Mouse (Mus musculus) myocyte (in vitro differentiated cells): ENCODE measurements at regions not wholly inside any gene's neighbourhood (a gene's known extent, or its start where the extent isn't known, plus 50 kb on each side); places are given as distances from the start of the nearest gene placed in this dataset.

Experiments used
- H3K27me3 ChIP-seq: one replicate; pipeline ENCODE4 v1.6.1; 2011; ENCODE audit not compliant: control insufficient read depth, insufficient read depth, insufficient read length
- H3K36me3 ChIP-seq: one replicate; pipeline ENCODE4 v1.6.1; 2011; ENCODE audit not compliant: control insufficient read depth, insufficient read depth
- H3K4me2 ChIP-seq: one replicate; pipeline ENCODE4 v1.6.1; 2011; ENCODE audit warnings: low read depth, control low read depth
- H3K4me3 ChIP-seq: one replicate; pipeline ENCODE4 v1.5.1; 2011; ENCODE audit warnings: mild to moderate bottlenecking, control low read depth, moderate library complexity
- H3K79me2 ChIP-seq: one replicate; pipeline ENCODE4 v1.6.1; 2011; ENCODE audit not compliant: control insufficient read depth, insufficient read depth
- H3ac ChIP-seq: one replicate; pipeline ENCODE4 v1.6.1; 2011; ENCODE audit not compliant: control insufficient read depth, insufficient read length
- CEBPB ChIP-seq: IDR thresholded peaks from 2 replicates; pipeline ENCODE4 v1.6.1; 2011; ENCODE audit warnings: mild to moderate bottlenecking, moderate library complexity; ENCODE audit not compliant: poor library complexity, insufficient read depth, severe bottlenecking
- E2F4 ChIP-seq: IDR thresholded peaks from one replicate; pipeline ENCODE4 v1.6.1; 2011; ENCODE audit warnings: mild to moderate bottlenecking, control low read depth, moderate library complexity; ENCODE audit not compliant: insufficient read depth
- MAX ChIP-seq: IDR thresholded peaks from one replicate; pipeline ENCODE4 v1.6.1; 2011; ENCODE audit warnings: low read depth, mild to moderate bottlenecking, control low read depth
- MYOD1 ChIP-seq, 3 experiments: IDR thresholded peaks; one replicate each; pipeline ENCODE4 v1.6.1; 2011; ENCODE audit warnings: control low read depth in 2 of 3, low read depth in 2 of 3, mild to moderate bottlenecking in 2 of 3, moderate library complexity in 1 of 3; ENCODE audit not compliant: insufficient read length in 2 of 3, control insufficient read depth in 1 of 3
- MYOG ChIP-seq, 3 experiments: IDR thresholded peaks; one replicate each; pipeline ENCODE4 v1.6.1; 2011; ENCODE audit warnings: control low read depth in 2 of 3, low read depth in 2 of 3, mild to moderate bottlenecking in 2 of 3; ENCODE audit not compliant: insufficient read length in 2 of 3, control insufficient read depth in 1 of 3, insufficient read depth in 1 of 3
- POLR2A ChIP-seq: IDR thresholded peaks from one replicate; pipeline ENCODE4 v1.6.1; 2011; ENCODE audit warnings: low read depth, mild to moderate bottlenecking, control low read depth, moderate library complexity; ENCODE audit not compliant: insufficient read length
- POLR2AphosphoS2 ChIP-seq: IDR thresholded peaks from one replicate; pipeline ENCODE4 v1.6.1; 2011; ENCODE audit warnings: low read depth, control low read depth; ENCODE audit not compliant: insufficient read length
- REST ChIP-seq: IDR thresholded peaks from one replicate; pipeline ENCODE4 v1.6.1; 2011; ENCODE audit warnings: mild to moderate bottlenecking, control low read depth, moderate library complexity; ENCODE audit not compliant: insufficient read depth, insufficient read length
- SRF ChIP-seq: IDR thresholded peaks from one replicate; pipeline ENCODE4 v1.6.1; 2011; ENCODE audit warnings: low read depth; ENCODE audit not compliant: control insufficient read depth, insufficient read length
- TCF12 ChIP-seq: IDR thresholded peaks from one replicate; pipeline ENCODE4 v1.6.1; 2011; ENCODE audit warnings: mild to moderate bottlenecking, control low read depth; ENCODE audit not compliant: poor library complexity, insufficient read depth, severe bottlenecking
- TCF3 ChIP-seq: IDR thresholded peaks from one replicate; pipeline ENCODE4 v1.6.1; 2011; ENCODE audit warnings: low read depth, control low read depth; ENCODE audit not compliant: insufficient read length
- USF1 ChIP-seq: IDR thresholded peaks from one replicate; pipeline ENCODE4 v1.6.1; 2011; ENCODE audit warnings: low read depth, mild to moderate bottlenecking, control low read depth, moderate library complexity

GRCm38 (mm10) chr5:64601832-64602231 lies 201.4 kb upstream of the Klf3 start:
- TF ChIP-seq MAX (no peak), POLR2AphosphoS2 (no peak), REST (no peak), TCF12 (no peak), E2F4 (no peak), POLR2A (no peak), TCF3 (no peak)
- Histone ChIP-seq H3ac (no peak overlapping the region), H3K27me3 (no peaks in the 10 kb centered on the region), H3K79me2 (no peaks in the 10 kb centered on the region), H3K4me2 (no peak overlapping the region), H3K36me3 (no peaks in the 10 kb centered on the region), H3K4me3 (no peak overlapping the region)

GRCm38 (mm10) chr5:64602356-64602936 lies 200.7 kb upstream of the Klf3 start:
- Histone ChIP-seq H3ac (no peak overlapping the region), H3K79me2 (no peaks in the 10 kb centered on the region), H3K27me3 (no peaks in the 10 kb centered on the region), H3K36me3 (no peaks in the 10 kb centered on the region), H3K4me3 (no peak overlapping the region), H3K4me2 (no peak overlapping the region)
- TF ChIP-seq REST (no peak), TCF12 (no peak), MYOD1 (IDR thresholded peaks at IDR 0.05; ENCODE audit: control insufficient read depth in 1 of 3, insufficient read length in 2 of 3, low read depth in 2 of 3) (no peak), SRF (no peak), POLR2A (no peak), E2F4 (no peak), USF1 (no peak), POLR2AphosphoS2 (no peak), CEBPB (no peak), MYOG (IDR thresholded peaks at IDR 0.05; ENCODE audit: control insufficient read depth in 1 of 3, insufficient read depth in 1 of 3, insufficient read length in 2 of 3, low read depth in 2 of 3) (no peak), TCF3 (no peak), MAX (no peak)

- Histone ChIP-seq H3K4me2 (no peak overlapping the region), H3K79me2 (no peaks in the 10 kb centered on the region), H3K27me3 (no peaks in the 10 kb centered on the region), H3K36me3 (no peaks in the 10 kb centered on the region), H3ac (no peak overlapping the region), H3K4me3 (no peak overlapping the region)
- TF ChIP-seq USF1 (no peak), TCF12 (no peak), POLR2AphosphoS2 (no peak)
Observed at GRCm38 (mm10) chr5:64602996-64603755, 200.0 kb upstream of the Klf3 start.

GRCm38 (mm10) chr5:64605171-64605570 lies 198.0 kb upstream of the Klf3 start:
- Histone ChIP-seq H3K27me3 (no peaks in the 10 kb centered on the region), H3ac (no peak overlapping the region), H3K4me3 (no peak overlapping the region), H3K4me2 (no peak overlapping the region), H3K36me3 (no peaks in the 10 kb centered on the region), H3K79me2 (no peaks in the 10 kb centered on the region)
- TF ChIP-seq TCF3 (no peak), POLR2AphosphoS2 (no peak), MYOD1 (IDR thresholded peaks at IDR 0.05; ENCODE audit: control insufficient read depth in 1 of 3, insufficient read length in 2 of 3, low read depth in 2 of 3) (no peak), CEBPB (no peak), E2F4 (no peak), USF1 (no peak), POLR2A (no peak), REST (no peak), MYOG (IDR thresholded peaks at IDR 0.05; ENCODE audit: control insufficient read depth in 1 of 3, insufficient read depth in 1 of 3, insufficient read length in 2 of 3, low read depth in 2 of 3) (no peak), SRF (no peak), MAX (no peak), TCF12 (no peak)

GRCm38 (mm10) chr5:64605991-64606390 lies 197.2 kb upstream of the Klf3 start:
- Histone ChIP-seq H3K79me2 (no peaks in the 10 kb centered on the region), H3K4me3 (no peak overlapping the region), H3K36me3 (no peaks in the 10 kb centered on the region), H3K4me2 (no peak overlapping the region), H3ac (no peak overlapping the region), H3K27me3 (no peaks in the 10 kb centered on the region)
- TF ChIP-seq POLR2AphosphoS2 (no peak), POLR2A (no peak), E2F4 (no peak), TCF12 (no peak), CEBPB (no peak)
